Mouse (Mus musculus) midbrain, embryonic 10.5 days (tissue): ENCODE measurements at regions not wholly inside any gene's neighbourhood (a gene's known extent, or its start where the extent isn't known, plus 50 kb on each side); places are given as distances from the start of the nearest gene placed in this dataset.

ENCODE experiments used
- DNase-seq: peaks from one replicate; pipeline ENCODE4 v3.0.0-alpha.2; 2017; ENCODE audit warnings: low spot score
- H3K27ac ChIP-seq: fragments of 300-500 bp; sonication (generic); replicated peaks from 2 replicates; pipeline ENCODE4 v1.5.1; 2016; ENCODE audit warnings: mild to moderate bottlenecking
- H3K27me3 ChIP-seq: fragments of 300-500 bp; sonication (generic); 2 replicates; pipeline ENCODE4 v1.6.1; 2016; ENCODE audit warnings: low read depth, mild to moderate bottlenecking; ENCODE audit not compliant: poor library complexity, severe bottlenecking
- H3K36me3 ChIP-seq: fragments of 300-500 bp; sonication (generic); 2 replicates; pipeline ENCODE4 v1.6.1; 2016; ENCODE audit warnings: mild to moderate bottlenecking, moderate library complexity
- H3K4me1 ChIP-seq: fragments of 300-500 bp; sonication (generic); 2 replicates; pipeline ENCODE4 v1.6.1; 2016
- H3K4me3 ChIP-seq: fragments of 300-500 bp; sonication (generic); 2 replicates; pipeline ENCODE4 v1.5.1; 2016; ENCODE audit warnings: mild to moderate bottlenecking, moderate library complexity
- H3K9me3 ChIP-seq: fragments of 300-500 bp; sonication (generic); replicated peaks from 2 replicates; pipeline ENCODE4 v1.6.1; 2016; ENCODE audit warnings: mild to moderate bottlenecking
- WGBS: fragments of 180-500 bp; shearing (Covaris S2); methylation state at CpG from one replicate; pipeline ENCODE4 v1.1.7; 2016; 5-methylcytosine and 5-hydroxymethylcytosine counted together

DNA sequence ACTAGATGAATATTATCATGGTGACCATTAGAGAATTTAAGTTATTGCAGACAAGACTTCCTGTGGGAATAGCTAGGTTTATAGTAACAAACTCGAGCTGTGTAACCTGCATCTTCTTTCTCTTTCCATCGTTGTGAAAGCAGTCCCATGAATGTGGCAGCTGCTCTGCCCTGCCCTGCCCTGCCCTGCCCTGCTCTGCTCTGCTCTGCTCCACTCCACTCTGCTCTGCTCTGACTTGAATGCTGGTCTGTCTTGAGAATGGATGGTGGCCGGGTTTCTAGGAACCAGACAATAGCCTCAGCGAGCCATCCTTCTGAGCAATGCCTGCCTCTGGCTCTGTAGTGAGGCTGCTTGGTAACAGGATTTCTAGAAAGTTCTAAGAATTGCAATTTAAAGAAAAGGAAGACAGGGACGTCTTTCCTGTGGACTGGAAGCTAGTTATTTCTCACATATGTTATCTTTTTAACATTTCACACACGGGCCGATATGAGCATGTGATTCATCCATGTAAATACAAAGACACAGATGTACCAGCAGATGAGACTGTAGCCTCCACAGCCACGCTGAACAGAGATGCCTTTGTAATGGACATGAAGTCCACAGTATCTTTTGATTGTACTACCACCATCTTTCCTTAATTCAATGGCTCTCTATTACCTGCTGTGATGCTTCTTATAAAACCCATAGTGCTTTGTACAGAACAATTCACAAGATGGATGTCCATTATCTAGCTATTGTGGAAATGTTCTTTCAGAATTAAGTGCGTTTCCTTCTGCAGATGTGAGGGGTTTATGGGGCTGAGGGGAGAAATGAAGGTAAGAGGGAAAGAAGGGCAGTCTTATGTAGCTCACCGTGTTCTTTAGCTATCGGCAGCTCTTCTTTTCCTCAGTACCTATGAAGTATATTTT, 295.4 kb downstream of the Arl4a start:
- H3K27me3 ChIP-seq = no peaks in the 10 kb centered on the region
- H3K27ac ChIP-seq = peak overlapping the region; percentile 76
- no peaks in the 10 kb centered on the region for H3K9me3 ChIP-seq
- peaks cover 24% of the 10 kb centered on the region for H3K4me1 ChIP-seq
- H3K4me3 ChIP-seq = no peak overlapping the region
- whole genome bisulfite sequencing = 48% methylated on average over 11 of the region's 11 CpGs
- H3K36me3 ChIP-seq = no peaks in the 10 kb centered on the region
- peak; percentile 55 for DNase-seq

DNA sequence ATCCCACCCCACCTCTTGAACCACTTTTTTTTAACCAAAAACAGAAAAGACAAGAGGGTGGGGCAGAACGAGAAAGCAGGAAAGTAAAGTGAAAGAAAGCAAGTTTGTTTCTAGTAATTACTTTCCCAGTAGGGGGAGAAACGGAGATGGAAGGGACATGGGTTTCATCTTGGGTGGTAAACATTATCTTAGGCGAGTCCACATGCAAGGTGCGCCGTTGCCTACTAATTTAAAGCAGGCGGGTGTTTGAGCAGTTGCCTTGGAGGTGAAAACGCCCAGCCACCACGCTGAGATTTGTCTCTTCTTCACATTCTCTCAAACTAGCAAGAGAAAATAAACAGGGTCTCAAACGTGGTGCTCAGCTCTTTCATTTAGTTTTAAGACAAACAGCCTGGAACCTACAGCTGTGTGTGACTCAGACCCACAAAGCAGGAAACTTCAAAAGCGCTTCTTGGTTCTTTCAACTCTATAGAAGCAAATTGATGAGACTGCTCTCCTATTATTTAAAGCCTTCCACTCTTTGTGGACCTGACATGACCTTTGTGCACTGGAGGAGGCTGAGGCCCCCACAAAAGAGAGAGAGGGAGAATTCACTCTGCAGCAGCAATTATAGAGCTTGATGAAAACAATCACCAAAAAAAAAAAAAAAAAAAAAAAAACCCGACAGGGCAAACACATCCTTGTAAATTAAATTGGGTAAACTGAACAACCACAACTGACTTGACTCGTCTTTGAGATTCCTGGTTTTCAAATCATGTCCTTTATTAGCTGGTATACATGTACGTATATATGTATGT, 296.6 kb downstream of the Arl4a start:
- Histone ChIP-seq H3K4me1 (peaks cover 32% of the 10 kb centered on the region), H3K36me3 (no peaks in the 10 kb centered on the region), H3K27ac (peak overlapping the region; percentile 78), H3K9me3 (no peaks in the 10 kb centered on the region), H3K4me3 (peak overlapping the region; percentile 27; the same call in 1 of the 2 replicates), H3K27me3 (no peaks in the 10 kb centered on the region)
- peak; percentile 53 for DNase-seq
- WGBS = 6% methylated on average over 13 of the region's 13 CpGs

DNA sequence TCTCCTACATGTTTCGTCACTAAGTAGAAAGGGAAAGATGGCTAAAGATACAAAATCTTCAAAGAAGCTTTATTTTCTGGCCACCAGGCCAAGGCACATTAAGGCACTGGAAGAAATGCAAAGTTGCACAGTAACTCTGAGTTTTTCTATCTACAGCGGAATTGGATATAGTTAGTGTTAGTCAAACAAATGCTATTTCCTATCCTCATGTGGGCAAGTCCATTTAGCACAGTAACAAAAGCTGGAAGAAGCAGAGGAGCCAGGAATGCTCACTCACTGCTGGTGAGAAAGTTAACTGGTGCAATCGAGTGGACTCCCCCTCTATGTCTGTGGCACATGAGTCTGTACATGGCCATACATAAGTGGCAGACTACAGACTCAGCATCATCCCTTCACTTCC, 300.9 kb downstream of the Arl4a start:
- Histone ChIP-seq H3K36me3 (no peaks in the 10 kb centered on the region), H3K9me3 (no peaks in the 10 kb centered on the region), H3K4me1 (peaks cover 43% of the 10 kb centered on the region), H3K4me3 (no peak overlapping the region), H3K27me3 (no peaks in the 10 kb centered on the region), H3K27ac (peak overlapping the region; percentile 59)
- 89% methylated on average over 3 of the region's 3 CpGs for WGBS
- no peak for DNase-seq

DNA sequence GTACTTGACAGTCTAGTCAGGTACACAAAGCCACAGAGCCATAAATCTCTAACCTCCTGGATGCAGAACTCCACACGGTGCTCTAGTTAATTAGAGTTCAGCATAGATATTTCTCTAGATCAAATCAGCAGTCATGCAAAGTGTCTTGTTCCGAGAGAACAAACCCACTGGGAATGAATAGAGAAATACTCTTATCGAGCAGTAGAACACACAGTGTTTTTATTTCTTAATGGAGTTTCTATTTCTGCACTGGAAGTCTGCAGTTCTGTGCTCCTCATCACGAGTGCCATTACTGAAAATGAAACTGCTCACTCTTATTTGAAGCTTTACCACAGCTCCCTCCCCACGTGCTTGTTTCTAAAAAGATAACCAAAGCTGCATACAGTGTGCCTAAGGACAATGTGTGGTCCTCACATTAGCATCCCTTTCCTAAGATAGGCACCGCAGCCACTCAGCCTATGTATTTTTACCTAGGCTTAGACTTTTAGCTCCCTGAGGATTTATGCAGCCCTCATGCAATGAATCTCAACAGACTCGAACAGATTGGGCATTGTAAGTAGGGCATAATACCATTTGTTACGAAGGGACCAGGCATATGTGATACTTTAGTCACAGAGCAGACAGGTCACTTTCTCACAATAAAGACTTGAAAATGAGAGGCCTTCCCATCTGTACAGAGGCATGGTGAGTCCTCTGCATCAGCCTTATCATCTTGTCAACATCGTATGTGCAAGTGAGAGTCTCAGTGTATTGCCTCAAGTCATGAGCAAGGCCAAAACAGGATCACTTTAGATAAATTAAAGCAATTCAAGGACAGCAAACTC, 301.5 kb downstream of the Arl4a start:
- 72% methylated on average over 9 of the region's 9 CpGs for WGBS
- Histone ChIP-seq H3K36me3 (no peaks in the 10 kb centered on the region), H3K27ac (peak overlapping the region; percentile 59), H3K9me3 (no peaks in the 10 kb centered on the region), H3K27me3 (no peaks in the 10 kb centered on the region), H3K4me3 (no peak overlapping the region), H3K4me1 (peaks cover 37% of the 10 kb centered on the region)
- DNase-seq = no peak

DNA sequence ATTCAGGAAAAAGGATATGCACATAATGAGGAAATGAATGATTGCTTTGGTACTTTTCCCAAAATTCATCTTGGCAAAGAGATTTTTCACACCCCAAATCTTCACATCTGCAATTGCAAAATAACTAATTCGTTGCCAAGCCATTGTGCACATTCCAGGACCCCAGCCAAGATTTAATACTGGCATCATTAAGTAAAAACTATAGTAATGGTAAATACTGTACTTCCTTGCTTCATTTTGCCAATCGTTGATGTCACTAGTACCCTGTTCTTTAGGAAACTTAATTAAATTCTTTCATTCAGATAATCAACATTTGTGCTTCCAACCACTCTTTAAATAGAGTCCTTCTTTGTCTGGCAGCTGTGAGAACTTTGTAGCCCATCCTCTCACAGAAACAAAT, 303.6 kb downstream of the Arl4a start:
- Histone ChIP-seq H3K4me1 (peaks cover 30% of the 10 kb centered on the region), H3K4me3 (no peak overlapping the region), H3K36me3 (no peaks in the 10 kb centered on the region), H3K27ac (0 out of 2 replicates have a peak overlapping the region, but pooled peaks have one; percentile 23), H3K27me3 (no peaks in the 10 kb centered on the region), H3K9me3 (no peaks in the 10 kb centered on the region)
- 77% methylated on average over 2 of the region's 2 CpGs for WGBS
- no peak for DNase-seq

DNA sequence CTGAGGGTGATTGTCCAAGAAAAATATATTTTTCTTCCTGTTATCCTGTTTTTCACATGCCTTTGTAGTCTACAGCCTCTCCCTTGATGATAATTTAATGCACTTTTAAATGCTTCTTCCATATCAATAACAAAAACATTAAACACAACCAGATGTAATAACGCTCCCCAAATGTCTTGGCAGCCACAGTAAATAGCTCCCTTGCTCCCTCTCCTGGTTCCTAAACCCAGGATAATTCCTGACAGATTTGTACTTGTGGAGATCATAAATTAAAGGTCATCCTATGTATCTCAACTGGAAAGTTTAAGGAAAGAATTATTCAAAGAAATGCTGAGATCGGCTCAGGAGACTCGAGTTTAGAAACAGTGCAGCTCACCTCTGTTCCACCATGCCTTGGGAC, 306.6 kb downstream of the Arl4a start:
- no peak overlapping the region for H3K27ac ChIP-seq
- 88% methylated on average over 3 of the region's 3 CpGs for WGBS
- no peak overlapping the region for H3K4me3 ChIP-seq
- H3K4me1 ChIP-seq = peaks cover 21% of the 10 kb centered on the region
- no peak for DNase-seq
- no peaks in the 10 kb centered on the region for H3K36me3 ChIP-seq
- no peaks in the 10 kb centered on the region for H3K27me3 ChIP-seq
- H3K9me3 ChIP-seq = no peaks in the 10 kb centered on the region

DNA sequence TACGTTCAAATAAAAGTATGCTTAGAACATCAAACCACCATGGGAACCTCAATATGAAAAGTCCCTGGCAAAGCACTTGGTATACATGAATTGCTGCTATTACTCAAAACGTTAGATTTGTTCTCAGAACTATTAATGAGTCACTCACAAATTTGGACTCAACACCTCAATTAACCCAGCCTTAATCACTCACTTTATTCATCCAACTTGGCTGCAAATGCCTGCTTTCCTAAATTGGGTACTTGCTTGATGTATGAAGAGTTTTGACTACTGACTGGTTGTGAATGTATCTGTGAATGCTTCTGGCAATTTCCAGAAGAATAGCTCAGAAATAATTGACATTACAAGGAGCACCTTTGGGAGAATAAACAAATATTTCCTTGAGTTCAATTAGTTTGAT, 308.6 kb downstream of the Arl4a start:
- Histone ChIP-seq H3K4me3 (no peak overlapping the region), H3K36me3 (no peaks in the 10 kb centered on the region), H3K27ac (no peak overlapping the region), H3K27me3 (no peaks in the 10 kb centered on the region), H3K4me1 (peaks cover 3% of the 10 kb centered on the region; the same call in 1 of the 2 replicates), H3K9me3 (no peaks in the 10 kb centered on the region)
- no peak for DNase-seq
- 90% methylated on average over 2 of the region's 2 CpGs for WGBS

DNA sequence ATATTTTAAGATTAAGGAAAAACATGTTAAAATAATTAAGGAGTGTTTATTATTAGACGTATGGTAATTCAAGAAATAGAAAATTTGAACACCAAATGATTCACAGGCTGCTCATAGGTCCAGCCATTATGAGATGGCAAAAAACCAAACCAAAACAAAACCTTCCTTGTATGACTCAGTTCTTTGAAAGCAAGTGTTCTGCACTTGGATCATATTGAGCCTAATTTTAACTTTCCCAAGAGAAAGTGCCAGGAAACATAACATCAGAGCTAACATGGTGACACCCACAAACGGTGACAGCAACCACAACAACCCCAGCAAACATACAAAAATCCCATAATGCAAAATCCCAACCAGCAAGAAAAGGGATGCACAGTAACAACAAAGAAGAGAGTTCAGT, 313.7 kb downstream of the Arl4a start:
- 91% methylated on average over 2 of the region's 2 CpGs for WGBS
- no peak for DNase-seq
- Histone ChIP-seq H3K9me3 (no peaks in the 10 kb centered on the region), H3K4me3 (no peak overlapping the region), H3K36me3 (no peaks in the 10 kb centered on the region), H3K4me1 (no peaks in the 10 kb centered on the region), H3K27ac (no peak overlapping the region), H3K27me3 (no peaks in the 10 kb centered on the region)

DNA sequence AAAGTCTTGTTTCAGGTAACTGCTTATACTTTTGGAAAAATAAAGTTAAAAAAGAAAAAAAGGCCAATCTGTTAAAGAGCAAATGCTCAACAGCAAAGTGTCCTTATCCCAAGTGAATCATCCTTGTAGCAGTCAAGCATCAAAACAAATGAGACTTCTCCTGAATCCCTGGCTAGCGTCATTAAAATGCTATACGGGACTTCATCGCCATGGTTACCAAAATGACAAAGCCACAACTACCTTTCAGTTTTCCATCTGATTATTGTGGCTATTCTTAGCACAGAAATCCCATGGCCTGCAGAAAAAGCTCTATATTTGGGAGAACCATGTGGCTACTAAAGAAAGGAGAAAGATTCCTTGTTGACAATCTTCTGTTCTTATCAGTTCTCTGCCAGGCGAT, 322.7 kb downstream of the Arl4a start:
- H3K4me1 ChIP-seq = peaks cover 21% of the 10 kb centered on the region
- H3K36me3 ChIP-seq = no peaks in the 10 kb centered on the region
- H3K9me3 ChIP-seq = no peaks in the 10 kb centered on the region
- H3K27me3 ChIP-seq = no peaks in the 10 kb centered on the region
- H3K4me3 ChIP-seq = no peak overlapping the region
- H3K27ac ChIP-seq = peak overlapping the region; percentile 57; the same call in 1 of the 2 replicates
- WGBS = 40% methylated on average over 4 of the region's 4 CpGs
- peak; percentile 27 for DNase-seq

DNA sequence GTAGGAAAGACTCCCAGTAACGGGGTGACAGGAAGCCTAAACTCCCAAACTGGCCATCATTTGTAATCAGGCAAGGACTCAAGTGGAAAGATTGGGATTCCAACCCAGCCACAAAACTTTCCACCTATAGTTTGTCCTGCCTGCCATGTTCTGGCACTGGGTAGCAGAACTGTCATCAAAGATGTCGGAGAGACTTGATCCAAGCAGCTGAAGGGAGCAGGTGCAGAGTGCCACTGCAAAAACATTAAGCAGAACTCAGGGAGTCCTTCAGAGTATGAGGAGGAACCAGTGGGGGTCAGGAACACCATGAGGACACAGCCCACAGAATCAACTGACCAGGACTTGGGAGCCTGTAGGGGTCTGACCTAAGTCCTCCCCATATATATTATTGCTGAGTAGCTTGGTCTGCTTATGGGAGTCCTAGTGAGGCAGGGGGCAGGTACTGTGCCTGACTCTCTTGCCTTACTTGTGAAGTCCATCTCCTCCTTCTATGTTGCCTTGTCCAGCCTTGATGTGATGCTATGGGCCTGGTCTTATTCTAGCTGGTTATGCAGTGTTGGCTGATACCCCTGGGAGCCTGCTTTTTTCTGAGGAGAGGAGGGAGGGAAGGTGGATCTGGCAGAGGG, 323.5 kb downstream of the Arl4a start:
- 90% methylated on average over 2 of the region's 2 CpGs for WGBS
- Histone ChIP-seq H3K27ac (peak overlapping the region; percentile 52; the same call in 1 of the 2 replicates), H3K4me3 (no peak overlapping the region)

DNA sequence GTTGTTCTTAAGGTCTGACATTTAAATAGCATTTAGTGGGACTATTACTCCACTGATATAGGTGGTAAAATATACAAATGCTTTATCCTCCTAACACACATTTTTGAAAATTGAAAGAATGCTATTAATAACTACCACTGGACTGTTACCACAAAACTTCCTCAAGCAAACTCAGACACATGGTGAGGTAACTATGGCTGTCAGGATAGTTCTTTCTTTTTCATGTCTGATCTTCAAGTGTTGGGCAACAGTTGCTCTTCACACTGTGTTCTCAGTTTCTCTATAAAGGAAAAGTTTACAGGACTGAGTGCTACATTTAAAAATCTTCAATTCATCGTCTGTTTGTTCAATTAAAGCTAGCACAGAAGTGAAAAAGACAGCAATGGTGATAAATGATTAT, 326.0 kb downstream of the Arl4a start:
- DNase-seq = no peak
- H3K27me3 ChIP-seq = no peaks in the 10 kb centered on the region
- H3K4me3 ChIP-seq = no peak overlapping the region
- WGBS = 86% methylated on average over 1 of the region's 1 CpGs
- H3K9me3 ChIP-seq = no peaks in the 10 kb centered on the region
- no peaks in the 10 kb centered on the region for H3K36me3 ChIP-seq
- H3K4me1 ChIP-seq = peaks cover 21% of the 10 kb centered on the region
- H3K27ac ChIP-seq = no peak overlapping the region

More for the DNA sequence above, 323.5 kb downstream of the Arl4a start:
- Histone ChIP-seq H3K4me1 (peaks cover 21% of the 10 kb centered on the region), H3K27me3 (no peaks in the 10 kb centered on the region), H3K36me3 (no peaks in the 10 kb centered on the region), H3K9me3 (no peaks in the 10 kb centered on the region)
- DNase-seq = no peak

DNA sequence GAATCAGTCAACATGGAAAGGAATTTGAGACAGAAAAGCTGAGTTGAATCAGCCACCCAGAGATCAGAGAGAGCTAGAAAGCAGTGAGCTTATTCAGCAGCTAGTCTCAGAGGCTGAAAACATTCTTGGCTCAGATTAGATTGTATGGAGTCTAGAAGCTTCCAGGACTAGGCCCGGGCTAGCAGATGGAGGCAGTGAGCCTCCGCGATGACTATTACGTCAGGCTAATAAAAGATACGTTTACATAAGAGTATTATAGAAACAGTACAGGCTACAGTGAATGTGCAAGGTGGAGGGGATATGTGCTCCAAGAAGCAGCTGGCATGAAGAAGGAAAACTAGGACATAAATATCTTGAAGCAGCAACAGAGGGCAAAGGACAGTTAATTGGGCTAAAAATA, 328.0 kb downstream of the Arl4a start:
- Histone ChIP-seq H3K9me3 (no peaks in the 10 kb centered on the region), H3K4me3 (no peak overlapping the region), H3K27me3 (no peaks in the 10 kb centered on the region), H3K4me1 (peaks cover 8% of the 10 kb centered on the region), H3K27ac (no peak overlapping the region), H3K36me3 (no peaks in the 10 kb centered on the region)
- 83% methylated on average over 5 of the region's 5 CpGs for WGBS
- no peak for DNase-seq
